Mouse (Mus musculus) thymus, adult 2 months (tissue): ENCODE results near the gene Dnah1.

ENCODE experiments used
- CTCF ChIP-seq: fragments of 200-500 bp; IDR thresholded peaks from 2 replicates; pipeline ENCODE4 v1.5.1; 2012; ENCODE audit warnings: mild to moderate bottlenecking, control low read depth, low read length, moderate library complexity, borderline replicate concordance; ENCODE audit not compliant: control insufficient read depth, poor library complexity, insufficient read depth; ENCODE audit errors: extremely low read depth
- POLR2A ChIP-seq: fragments of 200-500 bp; IDR thresholded peaks from 2 replicates; pipeline ENCODE4 v1.6.1; 2012; ENCODE audit warnings: mild to moderate bottlenecking, low read length, control low read depth, moderate library complexity; ENCODE audit not compliant: control insufficient read depth, poor library complexity, insufficient read depth; ENCODE audit errors: extremely low read depth

- no peak for TF ChIP-seq CTCF
- TF ChIP-seq POLR2A: no peak
Measured at GRCm38 (mm10) chr14:31323849-31324792, at the start of gene Dnah1.
